In genomic region chr5:33730516-33730915, GRCm38 (mm10) we compare ENCODE assay signal across 26 mouse cellular contexts. TPM values are rescaled to one million over a fixed set of nuclear protein-coding genes. Genes with fewer than 3 reads are reported as not detected.
DNase-seq lines count a peak whose midpoint lies in the region; ATAC-seq and TF ChIP-seq lines count a peak whose summit lies in the region.
"Had no signal": no experiment of that assay in that cellular context is flagged by ENCODE, and none has a peak within 500 bp of the region (broad histone marks: within the 10 kb centered on the region; RNA-seq: fewer than 3 reads in every experiment).

No protein-coding gene starts in this region.

- H3K27ac ChIP-seq in forebrain, embryonic 12.5 days, result 0 out of 2 replicates have a peak overlapping the region, but pooled peaks have one; percentile 42
- H3K27ac ChIP-seq in forebrain, embryonic 11.5 days (ENCODE audit: low read depth, low read length), result no peak overlapping the region
- H3K27ac ChIP-seq in lung, postnatal 0 days (ENCODE audit: low read length), result no peak overlapping the region
- H3K27ac ChIP-seq: hindbrain, embryonic 10.5 days; intestine, embryonic 15.5 days; limb, embryonic 12.5 days; liver, embryonic 13.5 days had no signal

- TF ChIP-seq EP300 in lung, postnatal 0 days (IDR thresholded peaks at IDR 0.05), result peak; percentile 48

- H3K36me3 ChIP-seq in forebrain, embryonic 12.5 days (replicated peaks), result peaks cover 92% of the 10 kb centered on the region
- peaks cover 11% of the 10 kb centered on the region for H3K36me3 ChIP-seq in forebrain, embryonic 11.5 days (ENCODE audit: control insufficient read depth, insufficient read depth, low read length)
- H3K36me3 ChIP-seq in E14TG2a.4 (ENCODE audit: insufficient read depth, low read length), result 0 out of 2 replicates have a peak, but pooled peaks cover 4% of the 10 kb centered on the region
- H3K36me3 ChIP-seq in lung, postnatal 0 days (ENCODE audit: insufficient read depth, low read length), result peaks cover 50% of the 10 kb centered on the region

- 66% methylated on average over 5 of the region's 5 CpGs for WGBS in forebrain, embryonic 12.5 days
- 65% methylated on average over 5 of the region's 5 CpGs for WGBS in forebrain, embryonic 11.5 days
- 60% methylated on average over 5 of the region's 5 CpGs for WGBS in lung, adult 2 months
- WGBS in lung, postnatal 0 days, result 43% methylated on average over 5 of the region's 5 CpGs

- no peak for ATAC-seq in forebrain, embryonic 12.5 days (ENCODE audit: low FRiP score)
- no peak for ATAC-seq in forebrain, embryonic 11.5 days (replicated peaks; ENCODE audit: low FRiP score)
- ATAC-seq in lung, postnatal 0 days, result peak; percentile 76
- ATAC-seq: forebrain, postnatal 0 days; hindbrain, embryonic 16.5 days; intestine, embryonic 15.5 days had no signal

- TF ChIP-seq CTCF in lung, adult 2 months (IDR thresholded peaks at IDR 0.05; ENCODE audit: insufficient read depth, low read length), result no peak
- no peak for TF ChIP-seq CTCF in E14TG2a.4 (conservative IDR thresholded peaks at IDR 0.05; ENCODE audit: low read length)
- no peak for TF ChIP-seq CTCF in lung, postnatal 0 days (IDR thresholded peaks at IDR 0.05)

- no peak overlapping the region for H3K4me3 ChIP-seq in forebrain, embryonic 12.5 days (replicated peaks)
- H3K4me3 ChIP-seq in forebrain, embryonic 11.5 days (ENCODE audit: low read depth, low read length), result no peak overlapping the region
- H3K4me3 ChIP-seq in lung, adult 2 months (replicated peaks; ENCODE audit: extremely low read depth, low read depth, low read length), result no peak overlapping the region
- H3K4me3 ChIP-seq in E14TG2a.4 (replicated peaks; ENCODE audit: low read length), result peak overlapping the region; percentile 60; the same call in 1 of the 2 replicates
- no peak overlapping the region for H3K4me3 ChIP-seq in lung, postnatal 0 days (ENCODE audit: low read depth, low read length)
- H3K4me3 ChIP-seq: heart, embryonic 12.5 days; hindbrain, embryonic 10.5 days; intestine, embryonic 15.5 days; limb, embryonic 12.5 days; liver, embryonic 13.5 days; lung, embryonic 15.5 days; myocyte had no signal

- peak overlapping the region; percentile 29; the same call in 1 of the 2 replicates for H3K9ac ChIP-seq in forebrain, embryonic 12.5 days
- no peak overlapping the region for H3K9ac ChIP-seq in forebrain, embryonic 11.5 days (ENCODE audit: low read length)
- no peak overlapping the region for H3K9ac ChIP-seq in lung, postnatal 0 days (replicated peaks; ENCODE audit: low read depth)
- H3K9ac ChIP-seq: forebrain, postnatal 0 days; heart, embryonic 12.5 days; intestine, embryonic 15.5 days; liver, embryonic 13.5 days; lung, embryonic 15.5 days had no signal

- H3K9me3 ChIP-seq in forebrain, embryonic 12.5 days, result no peaks in the 10 kb centered on the region
- no peaks in the 10 kb centered on the region for H3K9me3 ChIP-seq in forebrain, embryonic 11.5 days (ENCODE audit: control insufficient read depth, low read length)
- H3K9me3 ChIP-seq in E14TG2a.4 (ENCODE audit: low read length), result no peaks in the 10 kb centered on the region
- H3K9me3 ChIP-seq in lung, postnatal 0 days (ENCODE audit: low read length), result no peaks in the 10 kb centered on the region
- H3K9me3 ChIP-seq: heart, embryonic 12.5 days; hindbrain, embryonic 10.5 days; intestine, embryonic 15.5 days; limb, embryonic 12.5 days; liver, embryonic 13.5 days; lung, embryonic 15.5 days had no signal

- peaks cover 32% of the 10 kb centered on the region for H3K4me1 ChIP-seq in forebrain, embryonic 12.5 days
- peaks cover 4% of the 10 kb centered on the region; the same call in 1 of the 2 replicates for H3K4me1 ChIP-seq in forebrain, embryonic 11.5 days (replicated peaks; ENCODE audit: control insufficient read depth, insufficient read depth, low read length)
- peaks cover 17% of the 10 kb centered on the region for H3K4me1 ChIP-seq in lung, adult 2 months (ENCODE audit: control insufficient read depth, insufficient read depth, low read length)
- peaks cover 29% of the 10 kb centered on the region for H3K4me1 ChIP-seq in E14TG2a.4 (replicated peaks; ENCODE audit: low read depth, low read length)
- no peaks in the 10 kb centered on the region for H3K4me1 ChIP-seq in lung, postnatal 0 days (ENCODE audit: insufficient read depth, low read depth, low read length)
- H3K4me1 ChIP-seq: limb, embryonic 12.5 days had no signal

- peaks cover 39% of the 10 kb centered on the region for H3K27me3 ChIP-seq in forebrain, embryonic 12.5 days
- H3K27me3 ChIP-seq in forebrain, embryonic 11.5 days (ENCODE audit: control insufficient read depth, insufficient read depth, low read length), result peaks cover 13% of the 10 kb centered on the region
- H3K27me3 ChIP-seq in E14TG2a.4 (ENCODE audit: insufficient read depth, low read length), result peaks cover 98% of the 10 kb centered on the region
- H3K27me3 ChIP-seq in lung, postnatal 0 days (replicated peaks; ENCODE audit: insufficient read depth, low read length), result no peaks in the 10 kb centered on the region
- H3K27me3 ChIP-seq: intestine, embryonic 15.5 days; lung, embryonic 15.5 days had no signal

- 0 out of 2 replicates have a peak overlapping the region, but pooled peaks have one; percentile 4 for H3K4me2 ChIP-seq in forebrain, embryonic 12.5 days
- no peak overlapping the region for H3K4me2 ChIP-seq in forebrain, embryonic 11.5 days (ENCODE audit: low read depth, low read length, severe bottlenecking)
- no peak overlapping the region for H3K4me2 ChIP-seq in lung, postnatal 0 days (replicated peaks; ENCODE audit: low read depth, low read length)
- H3K4me2 ChIP-seq: heart, embryonic 12.5 days; intestine, embryonic 15.5 days; limb, embryonic 12.5 days; liver, embryonic 13.5 days; lung, embryonic 15.5 days had no signal

- no peak for TF ChIP-seq POLR2A in lung, adult 2 months (IDR thresholded peaks at IDR 0.05; ENCODE audit: borderline replicate concordance, extremely low read depth, low read depth, low read length)

- DNase-seq in forebrain, embryonic 11.5 days (ENCODE audit: low spot score), result no peak
- peak; percentile 35 to 60 for DNase-seq in lung, adult 18-20 months
- no peak for DNase-seq in lung, adult 2 months
- DNase-seq in lung, postnatal 0 days (ENCODE audit: low spot score), result peak; percentile 89
- no peak for DNase-seq in testis, postnatal 10 days (ENCODE audit: low spot score)
- DNase-seq in c-Kit-positive CD71-positive TER-119-positive erythroid progenitor cells, embryonic 14.5 days (ENCODE audit: low spot score), result no peak
- DNase-seq: adrenal gland, postnatal 25 days; cerebellum, postnatal 10 days; forebrain, postnatal 0 days; gastrocnemius, postnatal 25 days; heart, adult 18-20 months; heart, postnatal 10 days; kidney, adult 9 months; kidney, postnatal 4 days; liver, embryonic 13.5 days; right cerebral cortex, postnatal 4 days; thymus, postnatal 25 days had no signal

RNA-seq across cellular contexts. Expression of gene Fgfr3, which starts 9.0 kb away (rescaled TPM):
- 83.6 and 111 TPM in 2 replicates for polyA plus RNA-seq in forebrain, embryonic 12.5 days (2016; fragmentation: Nextera tagmentation; extraction: Ambion mirVana)
- 100 and 105 TPM in 2 replicates for polyA plus RNA-seq in forebrain, embryonic 11.5 days (2014; fragmentation: Nextera tagmentation; extraction: Ambion mirVana)
- 237 and 258 TPM in 2 replicates for polyA plus RNA-seq in lung, adult 2 months (2012; rRNA removed)
- 67.9 and 72.5 TPM in 2 replicates for polyA plus RNA-seq in lung, postnatal 0 days (2015; fragmentation: Nextera tagmentation; extraction: Ambion mirVana)

RNA-seq across cellular contexts. Expression of gene Letm1, which starts 52.1 kb away (rescaled TPM):
- polyA plus RNA-seq in forebrain, embryonic 12.5 days (2016; fragmentation: Nextera tagmentation; extraction: Ambion mirVana), result 52.5 and 58.5 TPM in 2 replicates
- 59.7 and 63.9 TPM in 2 replicates for polyA plus RNA-seq in forebrain, embryonic 11.5 days (2014; fragmentation: Nextera tagmentation; extraction: Ambion mirVana)
- 41.8 and 47.5 TPM in 2 replicates for polyA plus RNA-seq in lung, adult 2 months (2012; rRNA removed)
- polyA plus RNA-seq in lung, postnatal 0 days (2015; fragmentation: Nextera tagmentation; extraction: Ambion mirVana), result 39.1 and 40.1 TPM in 2 replicates

Comparison
In these comparisons a context has a peak if more than half of its experiments do, and no peak if none do; other contexts are left out.
1. DNase-seq: peak in lung, adult 18-20 months (2 of 2) and lung, postnatal 0 days (single experiment); none in forebrain, embryonic 11.5 days (single experiment), lung, adult 2 months (single experiment), testis, postnatal 10 days (single experiment) and c-Kit-positive CD71-positive TER-119-positive erythroid progenitor cells, embryonic 14.5 days (single experiment).